Mouse (Mus musculus): Measurements from ENCODE around the gene Apol9b.
"Not testable (repeated sequence)": the region's sequence is repeated elsewhere in the genome, so short reads cannot be mapped to it uniquely, and the experiment has no call there.

Gene Apol9b

GRCm38 (mm10) chr15:77728739-77729138 lies at the start of gene Apol9b:
Apol9b (plus strand) TSS chr15:77729039.
- DNase-seq (ENCODE audit: low spot score in 2 of 2): not testable (repeated sequence)

- DNase-seq (ENCODE audit: low spot score in 2 of 2): peak in 1 of 2 experiments; percentile 5
Observed at GRCm38 (mm10) chr15:77683944-77684343, 44.9 kb upstream of the Apol9b start.

- DNase-seq (ENCODE audit: low spot score in 2 of 2): not testable (repeated sequence)
Observed at GRCm38 (mm10) chr15:77691532-77692311, 37.1 kb upstream of the Apol9b start.

- peak; percentile 1 to 4 for DNase-seq (ENCODE audit: low spot score in 2 of 2)
Observed at GRCm38 (mm10) chr15:77694687-77695295, 34.0 kb upstream of the Apol9b start.

- not testable (repeated sequence) for DNase-seq (ENCODE audit: low spot score in 2 of 2)
Observed at GRCm38 (mm10) chr15:77698656-77699055, 30.2 kb upstream of the Apol9b start, which contains the start of gene Apol7e. Apol7e (plus strand) TSS chr15:77698857.

GRCm38 (mm10) chr15:77705306-77705705 lies 23.5 kb upstream of the Apol9b start:
- DNase-seq (ENCODE audit: low spot score in 2 of 2): not testable (repeated sequence)

GRCm38 (mm10) chr15:77708936-77709335 lies 19.9 kb upstream of the Apol9b start:
- not testable (repeated sequence) for DNase-seq (ENCODE audit: low spot score in 2 of 2)

- not testable (repeated sequence) for DNase-seq (ENCODE audit: low spot score in 2 of 2)
Observed at GRCm38 (mm10) chr15:77718240-77718639, 10.6 kb upstream of the Apol9b start.

GRCm38 (mm10) chr15:77721509-77721908 lies 7.3 kb upstream of the Apol9b start:
- DNase-seq (ENCODE audit: low spot score in 2 of 2): not testable (repeated sequence)

- DNase-seq (ENCODE audit: low spot score in 2 of 2): not testable (repeated sequence)
Observed at GRCm38 (mm10) chr15:77724208-77724911, 4.5 kb upstream of the Apol9b start.

GRCm38 (mm10) chr15:77725393-77726020 lies 3.3 kb upstream of the Apol9b start:
- not testable (repeated sequence) for DNase-seq (ENCODE audit: low spot score in 2 of 2)

GRCm38 (mm10) chr15:77727139-77727538 lies 1.7 kb upstream of the Apol9b start:
- not testable (repeated sequence) for DNase-seq (ENCODE audit: low spot score in 2 of 2)

GRCm38 (mm10) chr15:77727745-77728144 lies 1.1 kb upstream of the Apol9b start:
- not testable (repeated sequence) for DNase-seq (ENCODE audit: low spot score in 2 of 2)

- no peak for DNase-seq (ENCODE audit: low spot score in 2 of 2)
Observed at GRCm38 (mm10) chr15:77731605-77732004, 2.8 kb downstream of the Apol9b start.

- DNase-seq (ENCODE audit: low spot score in 2 of 2): not testable (repeated sequence)
Observed at GRCm38 (mm10) chr15:77732851-77733250, 4.0 kb downstream of the Apol9b start.

GRCm38 (mm10) chr15:77733380-77733779 lies 4.5 kb downstream of the Apol9b start:
- DNase-seq (ENCODE audit: low spot score in 2 of 2): peak; percentile 48 to 50

- not testable (repeated sequence) for DNase-seq (ENCODE audit: low spot score in 2 of 2)
Observed at GRCm38 (mm10) chr15:77733903-77734302, 5.1 kb downstream of the Apol9b start.

- no peak for DNase-seq (ENCODE audit: low spot score in 2 of 2)
Observed at GRCm38 (mm10) chr15:77740511-77741297, 11.9 kb downstream of the Apol9b start.

GRCm38 (mm10) chr15:77741556-77741955 lies 12.7 kb downstream of the Apol9b start:
- not testable (repeated sequence) for DNase-seq (ENCODE audit: low spot score in 2 of 2)

GRCm38 (mm10) chr15:77744632-77745031 lies 15.8 kb downstream of the Apol9b start:
- no peak for DNase-seq (ENCODE audit: low spot score in 2 of 2)

- no peak for DNase-seq (ENCODE audit: low spot score in 2 of 2)
Observed at GRCm38 (mm10) chr15:77745081-77745480, 16.2 kb downstream of the Apol9b start.

All from spleen, postnatal 36 days (tissue).